Mouse (Mus musculus) stomach, embryonic 15.5 days (tissue): Measurements from ENCODE around the gene Tmem9. TPM values are rescaled to one million over a fixed set of nuclear protein-coding genes. Genes with fewer than 3 reads are reported as not detected.

ENCODE experiments used
- ATAC-seq: fragments of 200-750 bp; cut with Nextera tagmentation; 2 replicates; pipeline ENCODE4 v1.8.0; 2017; ENCODE audit warnings: low read depth, moderate number of reproducible peaks, moderate TSS enrichment; ENCODE audit not compliant: insufficient read depth, low FRiP score
- H3K27ac ChIP-seq: fragments of 300-500 bp; sonication (generic); 2 replicates; pipeline ENCODE4 v1.5.1; 2015; ENCODE audit warnings: mild to moderate bottlenecking, inconsistent platforms
- H3K27me3 ChIP-seq: fragments of 300-500 bp; sonication (generic); replicated peaks from 2 replicates; pipeline ENCODE4 v1.6.1; 2015; ENCODE audit warnings: inconsistent platforms
- H3K36me3 ChIP-seq: fragments of 300-500 bp; sonication (generic); 2 replicates; pipeline ENCODE4 v1.6.1; 2015; ENCODE audit warnings: inconsistent platforms
- H3K4me1 ChIP-seq: fragments of 300-500 bp; sonication (generic); 2 replicates; pipeline ENCODE4 v1.6.1; 2015; ENCODE audit warnings: inconsistent platforms
- H3K4me2 ChIP-seq: fragments of 300-500 bp; sonication (generic); 2 replicates; pipeline ENCODE4 v1.6.1; 2015; ENCODE audit warnings: mild to moderate bottlenecking, inconsistent platforms
- H3K4me3 ChIP-seq: fragments of 300-500 bp; sonication (generic); replicated peaks from 2 replicates; pipeline ENCODE4 v1.5.1; 2015; ENCODE audit warnings: inconsistent platforms
- H3K9ac ChIP-seq: fragments of 300-500 bp; sonication (generic); 2 replicates; pipeline ENCODE4 v1.6.1; 2015; ENCODE audit warnings: inconsistent platforms
- H3K9me3 ChIP-seq: fragments of 300-500 bp; sonication (generic); 2 replicates; pipeline ENCODE4 v1.6.1; 2016; ENCODE audit warnings: inconsistent platforms
- WGBS: fragments of 180-500 bp; shearing (Covaris S2); methylation state at CpG from one replicate; pipeline ENCODE4 v1.1.7; 2015; 5-methylcytosine and 5-hydroxymethylcytosine counted together
- polyA plus RNA-seq: library from polyadenylated mRNA; unstranded; fragments of >200 nt; fragmentation: Nextera tagmentation; extraction: Ambion mirVana; gene quantifications from 2 replicates; pipeline ENCODE4 v1.2.1, GENCODE M21; 2015

Tmem9 gene
- polyA plus RNA-seq = 141 and 161 TPM in 2 replicates

DNA sequence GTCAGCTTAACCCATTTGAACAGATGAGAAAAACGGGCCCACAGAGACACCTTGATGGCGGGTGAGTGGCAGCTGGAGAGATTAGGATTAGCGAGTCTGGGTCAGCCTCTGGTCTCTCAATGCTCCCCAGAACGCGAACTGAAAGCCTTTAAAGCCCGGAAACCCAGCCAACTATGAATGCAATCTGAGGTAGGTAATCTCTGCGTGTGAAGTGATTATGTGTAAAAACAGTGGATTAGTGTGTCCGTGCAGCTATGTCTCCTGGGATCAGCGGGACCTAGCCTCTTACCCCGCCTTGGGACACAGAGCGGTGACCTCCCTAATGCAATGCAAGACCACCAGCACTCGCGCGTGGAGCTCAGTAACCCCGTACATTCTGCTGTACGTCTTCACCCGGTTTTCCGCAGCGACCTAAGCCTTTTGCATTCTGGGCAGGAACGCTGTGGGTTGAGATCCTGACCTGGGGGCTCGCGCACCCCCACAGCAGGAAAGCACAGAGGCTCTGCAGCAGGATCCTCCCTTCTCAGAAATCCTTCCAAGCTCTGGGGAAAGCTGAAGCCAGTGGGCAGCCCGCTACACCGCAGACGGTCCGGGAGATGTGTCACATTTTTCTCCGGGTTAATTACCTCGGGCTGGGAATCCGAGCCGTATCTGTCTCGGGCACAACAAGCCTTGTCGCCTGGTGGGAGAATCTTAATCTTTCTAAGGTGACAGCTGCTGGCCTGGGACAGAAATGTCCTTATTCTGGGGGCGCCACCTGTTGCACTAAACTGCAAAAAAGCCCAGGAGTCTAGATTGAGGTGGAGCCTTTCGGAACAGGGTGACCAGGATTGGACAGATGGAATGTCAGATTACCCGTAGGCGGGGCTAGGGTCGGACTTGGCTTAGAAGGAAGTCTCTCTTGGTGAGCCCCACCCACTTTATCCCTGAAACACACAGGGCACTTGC, at the start of gene Tmem9:
Gene Tmem9 (plus strand): TSS at position 940 of the 948 bp plus-strand sequence.
- ATAC-seq = peak; percentile 97
- WGBS = 3% methylated on average over 37 of the region's 37 CpGs

DNA sequence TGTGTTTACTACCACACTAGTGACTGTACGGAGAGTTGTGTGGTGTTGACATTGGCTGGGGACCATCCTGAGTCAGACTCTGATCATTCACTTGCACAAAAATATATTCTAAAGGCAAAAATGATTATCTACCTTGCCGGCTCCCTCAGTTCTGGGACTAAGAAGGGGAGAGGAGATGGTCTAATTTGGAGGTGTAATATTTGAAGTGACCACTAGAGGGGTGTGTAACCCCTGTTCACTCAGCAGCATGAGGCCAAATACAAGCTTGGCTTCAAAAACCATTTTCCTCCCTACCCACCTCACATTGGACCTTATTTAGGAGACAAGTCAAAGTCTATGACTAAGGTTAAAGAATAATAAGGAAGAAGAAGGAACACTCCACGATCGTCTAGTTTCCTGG, 49.5 kb upstream of the Tmem9 start:
- no peaks in the 10 kb centered on the region for H3K9me3 ChIP-seq
- H3K27me3 ChIP-seq = no peaks in the 10 kb centered on the region
- no peak overlapping the region for H3K9ac ChIP-seq
- no peaks in the 10 kb centered on the region for H3K36me3 ChIP-seq
- H3K4me1 ChIP-seq = no peaks in the 10 kb centered on the region
- no peak overlapping the region for H3K4me2 ChIP-seq
- ATAC-seq = no peak
- no peak overlapping the region for H3K4me3 ChIP-seq
- no peak overlapping the region for H3K27ac ChIP-seq
- WGBS = 41% methylated on average over 4 of the region's 4 CpGs

More for the DNA sequence above, at the start of gene Tmem9:
- peak within 1 kb of the TSS; percentile 49 for H3K4me3 ChIP-seq
- no peaks in the 10 kb centered on the region for H3K27me3 ChIP-seq
- H3K4me2 ChIP-seq = peak within 1 kb of the TSS; percentile 86
- H3K27ac ChIP-seq = no peak within 1 kb of the TSS
- H3K4me1 ChIP-seq = peaks cover 3% of the 10 kb centered on the region; the same call in 1 of the 2 replicates
- H3K9ac ChIP-seq = peak within 1 kb of the TSS; percentile 22; the same call in 1 of the 2 replicates
- H3K36me3 ChIP-seq = no peaks in the 10 kb centered on the region
- no peaks in the 10 kb centered on the region for H3K9me3 ChIP-seq

DNA sequence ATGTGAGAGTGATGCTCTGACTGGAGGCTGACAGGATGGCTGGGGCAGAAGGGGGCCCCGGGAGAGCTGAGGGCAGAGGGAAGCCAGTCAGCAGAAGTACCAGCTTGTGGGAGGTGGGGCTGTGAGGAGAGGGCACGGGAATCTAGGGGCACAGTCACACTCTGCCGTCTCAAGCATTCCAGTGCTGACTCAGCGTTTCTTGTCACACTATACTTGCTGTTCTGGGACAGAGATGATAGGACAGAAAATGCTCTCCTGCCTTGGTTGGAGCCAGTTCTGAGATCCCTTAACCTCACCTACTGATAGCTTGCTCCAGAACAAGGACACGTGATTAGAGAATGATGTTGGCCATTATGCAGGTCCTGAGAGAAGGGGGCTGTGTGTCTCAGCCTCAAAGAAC, 44.8 kb upstream of the Tmem9 start:
- no peak for ATAC-seq
- H3K4me2 ChIP-seq = no peak overlapping the region
- WGBS = 57% methylated on average over 5 of the region's 5 CpGs

DNA sequence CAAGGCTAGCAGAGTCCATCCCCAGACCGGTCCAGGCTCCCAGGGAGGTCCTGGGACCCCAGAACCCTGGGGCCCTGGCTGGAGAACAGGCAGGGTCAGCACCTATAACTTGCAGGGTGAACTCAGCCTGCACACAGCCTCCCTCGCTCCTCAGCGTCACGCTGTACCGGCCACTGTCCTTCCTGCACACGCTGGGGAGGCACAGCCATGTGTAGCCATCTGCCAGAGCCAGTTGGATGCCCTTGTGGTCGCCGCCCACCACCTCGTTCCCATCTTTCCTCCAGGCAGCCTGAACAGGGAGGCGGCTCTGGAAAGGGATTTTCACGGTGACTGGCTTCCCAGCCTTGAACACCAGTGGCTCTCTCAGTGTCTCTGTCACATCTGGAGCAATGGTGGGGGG, 43.4 kb upstream of the Tmem9 start:
- Histone ChIP-seq H3K4me3 (no peak overlapping the region), H3K4me2 (no peak overlapping the region), H3K36me3 (no peaks in the 10 kb centered on the region), H3K4me1 (no peaks in the 10 kb centered on the region), H3K9ac (no peak overlapping the region), H3K9me3 (no peaks in the 10 kb centered on the region), H3K27me3 (no peaks in the 10 kb centered on the region), H3K27ac (no peak overlapping the region)
- ATAC-seq = no peak
- 74% methylated on average over 11 of the region's 11 CpGs for WGBS

More for the DNA sequence above, 44.8 kb upstream of the Tmem9 start:
- H3K9ac ChIP-seq = no peak overlapping the region
- H3K4me1 ChIP-seq = no peaks in the 10 kb centered on the region
- no peak overlapping the region for H3K27ac ChIP-seq
- no peaks in the 10 kb centered on the region for H3K36me3 ChIP-seq
- no peaks in the 10 kb centered on the region for H3K27me3 ChIP-seq
- H3K9me3 ChIP-seq = no peaks in the 10 kb centered on the region
- H3K4me3 ChIP-seq = no peak overlapping the region

DNA sequence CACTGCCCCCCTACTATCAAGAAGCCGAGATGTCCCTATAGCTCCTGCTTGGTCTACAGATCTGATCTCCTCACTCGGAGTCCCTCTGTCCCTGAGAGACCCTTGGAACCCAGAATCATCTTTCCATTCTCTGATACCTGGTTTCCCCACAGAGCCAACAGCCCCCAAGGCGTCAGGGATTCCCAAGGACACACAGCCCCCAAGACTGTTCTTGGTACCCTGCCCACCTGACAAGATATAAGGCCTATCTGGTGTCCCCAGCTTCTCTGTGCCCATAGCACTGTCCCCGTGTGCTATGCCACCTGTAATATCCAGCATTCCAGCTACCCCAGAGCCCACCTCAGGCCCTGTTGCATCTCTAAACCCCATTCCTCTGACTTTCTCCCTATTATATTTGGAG, 40.2 kb upstream of the Tmem9 start:
- no peak overlapping the region for H3K9ac ChIP-seq
- H3K27me3 ChIP-seq = no peaks in the 10 kb centered on the region
- no peak overlapping the region for H3K27ac ChIP-seq
- ATAC-seq = no peak
- no peak overlapping the region for H3K4me2 ChIP-seq
- no peaks in the 10 kb centered on the region for H3K4me1 ChIP-seq
- H3K4me3 ChIP-seq = no peak overlapping the region
- no peaks in the 10 kb centered on the region for H3K9me3 ChIP-seq
- no peaks in the 10 kb centered on the region for H3K36me3 ChIP-seq
- WGBS = 73% methylated on average over 4 of the region's 4 CpGs

DNA sequence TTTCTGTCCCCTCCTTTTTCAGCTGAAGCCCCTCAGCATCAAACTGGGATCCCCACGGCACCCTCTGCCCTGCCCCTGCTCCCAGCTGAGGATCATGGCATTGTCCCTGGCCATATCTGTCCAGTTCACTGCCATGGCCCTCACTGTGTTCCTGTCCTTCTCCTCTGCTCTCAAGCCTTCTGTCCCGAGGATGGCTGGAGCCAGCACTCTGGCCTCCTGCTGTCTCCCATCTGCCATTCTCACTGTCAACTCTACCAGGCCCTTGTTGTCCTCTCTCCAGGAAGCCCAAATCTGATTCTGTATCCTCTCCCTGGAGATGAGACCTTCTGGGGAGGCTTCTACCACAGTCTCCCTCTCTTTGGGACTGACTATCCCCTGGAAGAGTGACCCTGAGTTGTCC, 37.5 kb upstream of the Tmem9 start:
- no peak overlapping the region for H3K4me2 ChIP-seq
- H3K27ac ChIP-seq = no peak overlapping the region
- no peaks in the 10 kb centered on the region for H3K4me1 ChIP-seq
- ATAC-seq = no peak
- 38% methylated on average over 2 of the region's 2 CpGs for WGBS
- H3K9ac ChIP-seq = no peak overlapping the region
- H3K36me3 ChIP-seq = no peaks in the 10 kb centered on the region
- no peaks in the 10 kb centered on the region for H3K9me3 ChIP-seq
- H3K27me3 ChIP-seq = no peaks in the 10 kb centered on the region
- no peak overlapping the region for H3K4me3 ChIP-seq

DNA sequence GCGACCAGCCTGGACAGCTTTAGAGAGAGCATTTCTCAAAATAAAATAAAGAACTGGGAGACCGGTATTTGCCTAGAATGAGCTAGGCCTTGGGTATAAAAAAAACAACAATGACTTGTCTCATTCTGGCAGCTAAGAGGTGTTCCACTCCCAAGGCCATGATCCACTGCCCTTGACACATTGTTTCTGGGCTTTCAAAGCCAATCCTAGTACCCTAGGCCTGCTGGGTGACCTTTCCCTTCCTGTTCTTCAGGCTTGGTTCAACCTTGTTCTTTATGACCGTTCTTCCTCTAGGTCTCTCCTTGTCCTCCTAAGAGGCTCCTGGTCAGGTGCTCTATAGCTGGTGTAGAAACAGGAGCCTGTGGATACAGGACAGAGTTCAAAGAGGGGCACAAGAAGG, 35.4 kb upstream of the Tmem9 start:
- ATAC-seq = no peak
- Histone ChIP-seq H3K9ac (no peak overlapping the region), H3K27ac (no peak overlapping the region), H3K4me3 (no peak overlapping the region), H3K9me3 (no peaks in the 10 kb centered on the region), H3K36me3 (no peaks in the 10 kb centered on the region), H3K4me1 (no peaks in the 10 kb centered on the region), H3K4me2 (no peak overlapping the region), H3K27me3 (no peaks in the 10 kb centered on the region)
- WGBS = 77% methylated on average over 3 of the region's 3 CpGs

DNA sequence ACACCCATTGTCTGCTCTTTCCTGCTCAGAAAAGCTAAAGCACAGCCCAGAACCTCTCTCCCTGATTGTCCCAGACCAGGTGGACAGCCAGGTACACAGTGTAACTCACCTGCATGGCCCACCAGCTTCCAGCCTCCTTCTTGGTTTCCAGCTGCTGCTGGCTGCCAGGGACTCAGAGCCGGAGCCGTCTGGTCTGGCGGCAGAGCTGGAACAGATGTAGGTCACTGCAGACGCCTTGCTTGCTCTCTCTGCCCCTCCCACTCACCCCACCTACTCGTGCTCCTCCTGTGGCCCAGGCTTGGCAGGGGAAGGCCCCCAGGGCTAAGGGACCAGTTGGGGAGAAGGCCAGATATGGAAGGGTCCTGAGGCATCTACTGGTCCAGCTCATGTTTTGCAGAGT, 23.8 kb upstream of the Tmem9 start:
- 29% methylated on average over 5 of the region's 5 CpGs for WGBS
- H3K9me3 ChIP-seq = no peaks in the 10 kb centered on the region
- no peak for ATAC-seq
- H3K4me1 ChIP-seq = no peaks in the 10 kb centered on the region
- H3K36me3 ChIP-seq = no peaks in the 10 kb centered on the region
- H3K4me2 ChIP-seq = no peak overlapping the region
- H3K27ac ChIP-seq = no peak overlapping the region
- H3K27me3 ChIP-seq = no peaks in the 10 kb centered on the region
- H3K9ac ChIP-seq = no peak overlapping the region
- no peak overlapping the region for H3K4me3 ChIP-seq

DNA sequence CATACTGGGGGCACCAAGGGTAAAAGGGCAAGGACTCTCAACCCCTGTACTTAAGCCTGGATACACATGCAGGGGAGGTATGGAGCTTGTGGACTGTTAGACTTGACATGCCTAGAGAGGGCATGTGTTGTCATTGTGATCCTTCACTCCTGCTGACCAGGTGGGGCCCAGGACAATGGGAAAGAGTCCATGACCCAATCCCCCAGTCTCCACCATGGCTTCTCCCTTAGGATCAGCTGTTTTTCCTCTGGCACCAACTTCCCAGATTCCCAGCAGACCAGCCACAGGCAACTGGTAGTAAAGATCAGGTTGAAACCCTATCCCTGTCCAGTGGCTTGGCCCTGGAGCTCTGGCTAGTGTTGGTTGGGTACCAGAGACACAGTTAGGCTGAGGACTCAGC, 18.1 kb upstream of the Tmem9 start:
- Histone ChIP-seq H3K9me3 (no peaks in the 10 kb centered on the region), H3K4me2 (no peak overlapping the region), H3K4me1 (no peaks in the 10 kb centered on the region), H3K9ac (no peak overlapping the region), H3K27me3 (no peaks in the 10 kb centered on the region), H3K27ac (no peak overlapping the region), H3K4me3 (no peak overlapping the region), H3K36me3 (no peaks in the 10 kb centered on the region)
- no peak for ATAC-seq

DNA sequence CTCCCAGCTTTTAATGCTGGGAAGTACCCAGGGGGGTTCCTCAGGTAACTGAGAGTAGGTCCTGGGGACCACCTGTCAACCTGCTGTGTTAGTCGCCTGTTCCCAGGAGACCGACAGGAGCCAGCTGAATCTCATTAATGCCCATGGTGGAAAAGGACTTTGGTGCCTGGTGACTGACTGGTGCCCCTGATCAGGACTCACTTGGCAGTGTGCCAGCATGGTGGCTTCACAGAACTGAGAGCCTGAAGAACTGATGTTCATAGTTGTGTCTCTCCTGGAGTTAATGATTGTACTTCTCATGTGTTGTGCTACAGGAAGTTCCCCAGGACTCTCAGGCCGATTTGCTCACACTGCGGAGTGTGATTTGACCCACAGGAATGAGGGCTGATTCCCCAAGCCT, 14.5 kb upstream of the Tmem9 start:
- Histone ChIP-seq H3K27me3 (no peaks in the 10 kb centered on the region), H3K36me3 (no peaks in the 10 kb centered on the region), H3K4me3 (no peak overlapping the region), H3K4me1 (no peaks in the 10 kb centered on the region), H3K9me3 (no peaks in the 10 kb centered on the region), H3K27ac (no peak overlapping the region), H3K4me2 (no peak overlapping the region), H3K9ac (no peak overlapping the region)
- 69% methylated on average over 4 of the region's 4 CpGs for WGBS
- ATAC-seq = no peak

DNA sequence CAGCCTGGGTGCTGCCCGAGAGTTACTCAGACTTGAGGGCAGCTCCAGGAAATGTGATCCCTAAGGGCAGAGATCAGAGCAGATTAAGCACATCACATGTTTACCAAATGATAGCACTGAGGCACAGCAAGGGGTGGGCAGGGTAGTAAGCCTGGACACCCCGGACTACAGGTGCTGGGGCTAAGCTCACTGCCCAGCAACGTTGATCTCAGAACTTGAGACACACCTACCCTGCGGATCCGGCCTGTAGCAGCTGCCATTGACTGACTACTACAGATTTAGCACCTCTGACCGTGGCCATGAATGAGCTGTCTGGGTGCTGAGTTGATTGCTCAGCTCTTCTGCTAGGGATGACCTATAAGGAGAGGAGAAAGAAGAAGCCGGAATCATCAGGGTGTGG, 10.4 kb upstream of the Tmem9 start:
- Histone ChIP-seq H3K9me3 (no peaks in the 10 kb centered on the region), H3K27ac (no peak overlapping the region), H3K27me3 (no peaks in the 10 kb centered on the region), H3K36me3 (no peaks in the 10 kb centered on the region), H3K4me3 (no peak overlapping the region), H3K4me1 (no peaks in the 10 kb centered on the region), H3K4me2 (no peak overlapping the region), H3K9ac (no peak overlapping the region)
- 60% methylated on average over 7 of the region's 7 CpGs for WGBS
- ATAC-seq = no peak; the same call in 1 of the 2 replicates

DNA sequence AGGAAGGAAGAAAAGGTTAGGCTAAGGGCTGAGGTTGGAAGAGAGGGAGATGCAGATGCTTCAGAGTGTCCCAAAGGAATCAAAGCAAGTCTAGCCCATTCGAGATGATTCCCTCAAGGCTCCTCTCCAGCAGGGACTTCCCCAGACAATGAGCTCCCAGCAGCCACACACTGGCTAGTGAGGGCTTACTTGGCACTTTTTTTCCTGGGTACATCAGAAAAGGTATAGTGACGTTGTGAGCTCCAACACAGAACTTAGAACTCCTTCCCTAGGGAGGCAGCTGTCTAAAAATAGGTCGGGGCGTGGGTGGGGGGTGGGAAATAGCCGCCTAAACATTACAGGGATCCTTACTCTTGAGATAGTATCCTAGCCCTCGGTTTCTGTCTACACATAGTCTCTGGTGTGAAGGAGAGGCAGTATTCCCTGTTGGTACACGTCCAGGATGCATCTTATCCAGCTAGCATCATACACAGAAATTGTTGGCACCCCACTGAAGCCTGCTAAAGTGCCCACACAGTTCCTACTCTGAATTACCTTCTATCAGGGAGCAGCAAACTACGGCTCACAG, 8.1 kb upstream of the Tmem9 start:
- no peak overlapping the region for H3K9ac ChIP-seq
- ATAC-seq = no peak
- H3K27ac ChIP-seq = no peak overlapping the region
- H3K9me3 ChIP-seq = no peaks in the 10 kb centered on the region
- no peak overlapping the region for H3K4me3 ChIP-seq
- no peaks in the 10 kb centered on the region for H3K27me3 ChIP-seq
- H3K4me2 ChIP-seq = no peak overlapping the region
- no peaks in the 10 kb centered on the region for H3K36me3 ChIP-seq
- no peaks in the 10 kb centered on the region for H3K4me1 ChIP-seq
- 50% methylated on average over 8 of the region's 8 CpGs for WGBS
